Mouse (Mus musculus) regulatory T cell (primary cell): Measurements from ENCODE around the gene C1qtnf9.

Experiments used
- in situ Hi-C: fragments of 300-600 bp; cut with MboI, MseI; formaldehyde crosslinking; loops from one replicate; pipeline ENCODE4 v1.15.1; 2025; ENCODE audit warnings: high pct_unique_total_duplicates

Gene C1qtnf9

GRCm38 (mm10) chr14:60782121-60782656, 14.3 kb downstream of the C1qtnf9 start:
- in situ Hi-C loops, result no loop called here

- in situ Hi-C loops, result no loop called here
Measured at GRCm38 (mm10) chr14:60783196-60783595, 15.3 kb downstream of the C1qtnf9 start.

DNA sequence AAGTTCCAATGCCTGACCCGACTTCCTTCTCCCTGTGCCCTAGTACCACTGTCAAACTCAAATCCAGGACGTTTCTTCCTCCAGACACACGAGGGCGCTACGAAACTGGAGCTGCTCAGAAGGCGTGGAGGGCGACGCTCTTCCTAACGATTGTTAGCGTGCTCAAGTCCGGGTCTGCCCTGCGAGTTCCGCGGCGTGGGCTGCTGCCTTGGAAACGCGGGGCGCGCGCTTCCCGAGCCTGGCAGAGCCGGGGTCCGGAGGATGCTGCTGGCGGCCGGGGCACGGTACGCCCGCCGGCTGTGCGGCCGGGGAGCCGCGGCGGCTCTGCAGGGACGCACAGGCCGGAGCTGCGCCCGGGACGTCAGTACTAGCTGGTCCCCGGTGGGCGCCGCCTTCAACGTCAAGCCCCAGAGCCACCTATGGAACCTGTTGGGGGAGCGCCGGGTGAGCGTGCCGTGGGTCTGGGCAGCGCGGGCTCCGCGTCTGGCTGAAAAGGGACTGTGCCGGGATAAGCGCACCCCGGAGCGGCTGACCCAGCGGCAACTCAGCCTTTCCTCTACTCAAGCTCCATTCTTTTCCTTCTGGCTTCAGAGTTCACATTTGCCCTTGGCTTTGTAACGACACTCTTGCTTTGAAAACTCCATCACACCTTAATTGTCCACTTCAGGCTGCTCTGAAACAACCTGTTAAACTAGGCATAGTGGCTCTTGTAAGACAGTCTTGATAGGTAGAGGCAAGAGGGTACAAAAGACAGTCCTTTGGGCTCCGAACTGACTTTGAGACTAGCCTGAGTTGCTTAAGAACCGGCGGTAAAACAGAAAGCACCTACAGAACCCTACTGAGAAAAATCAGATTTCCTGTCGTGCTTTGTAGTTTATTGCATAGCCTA, 16.7 kb downstream of the C1qtnf9 start, which contains the start of gene Mipep:
Gene Mipep, plus strand, starts transcription at position 147 of the 889 bp plus-strand sequence.
- in situ Hi-C loops, result loop anchor here (5.0 kb wide), 1 partner anchor 517 kb away; the partner anchor contains the start of gene Mtmr6

DNA sequence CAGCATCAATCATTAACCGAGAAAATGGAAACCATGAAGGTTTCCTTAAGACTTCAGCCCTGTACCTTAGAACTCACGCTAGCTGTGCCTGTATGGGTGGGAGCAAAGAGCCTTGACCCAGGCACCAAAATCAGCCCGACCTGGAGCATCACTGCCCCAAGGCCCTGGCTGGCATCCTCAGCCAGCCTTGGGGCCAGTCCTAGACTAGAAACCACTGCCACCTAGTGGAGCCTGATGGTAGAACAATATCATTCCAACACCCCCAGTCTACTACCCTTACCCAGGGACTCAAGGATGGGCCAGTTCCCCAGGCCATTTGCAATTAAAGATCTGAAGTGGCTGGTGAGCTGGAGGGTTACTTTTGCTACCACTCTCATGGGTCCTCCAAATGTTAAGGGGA, 22.2 kb downstream of the C1qtnf9 start:
- in situ Hi-C loops, result no loop called here

- in situ Hi-C loops, result loop anchor here (5.0 kb wide), 1 partner anchor 316 kb away; no protein-coding TSS in a partner anchor
Measured at GRCm38 (mm10) chr14:60796600-60797322, 28.8 kb downstream of the C1qtnf9 start.

DNA sequence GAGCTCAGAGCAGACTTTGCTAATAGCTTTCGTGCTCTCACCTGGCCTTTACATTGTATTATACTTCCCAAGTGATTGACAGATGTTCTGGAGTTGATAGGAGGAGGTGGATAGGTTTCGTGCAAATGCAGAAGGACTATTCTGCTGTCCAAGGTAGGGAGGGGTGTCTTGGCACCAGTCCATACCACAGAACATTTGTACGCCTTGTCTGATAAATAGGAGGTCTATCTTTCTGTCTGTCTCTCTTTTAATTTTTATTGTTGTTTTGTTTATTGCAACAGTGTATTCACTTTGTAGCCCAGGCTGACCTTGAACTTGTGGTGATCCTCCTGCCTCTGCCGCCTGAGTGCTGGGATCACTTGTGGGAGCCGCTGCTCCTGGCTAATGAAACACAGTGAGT, 29.7 kb downstream of the C1qtnf9 start:
- in situ Hi-C loops, result loop anchor here (5.0 kb wide), 1 partner anchor 315 kb away; no protein-coding TSS in a partner anchor

DNA sequence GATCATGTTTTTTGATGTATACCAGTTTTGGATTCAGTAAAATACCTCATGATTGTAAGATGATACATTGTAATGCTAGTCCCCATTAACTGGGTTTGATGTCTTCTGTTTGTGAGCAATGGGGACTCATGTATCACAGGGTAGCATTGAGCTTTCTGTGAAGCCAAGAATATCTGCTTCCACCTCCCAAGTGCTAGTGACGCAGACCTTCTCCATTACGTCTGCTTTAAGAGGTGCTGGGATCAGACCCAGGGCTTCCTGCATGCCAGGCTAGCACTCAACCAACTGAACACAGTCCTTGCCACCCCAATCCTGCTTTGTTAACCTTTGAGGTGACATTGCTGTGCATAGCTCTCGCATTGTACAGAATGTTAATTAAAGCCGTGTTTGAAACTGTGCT, 30.8 kb downstream of the C1qtnf9 start:
- in situ Hi-C loops, result loop anchor here (5.0 kb wide), 1 partner anchor 314 kb away; no protein-coding TSS in a partner anchor

DNA sequence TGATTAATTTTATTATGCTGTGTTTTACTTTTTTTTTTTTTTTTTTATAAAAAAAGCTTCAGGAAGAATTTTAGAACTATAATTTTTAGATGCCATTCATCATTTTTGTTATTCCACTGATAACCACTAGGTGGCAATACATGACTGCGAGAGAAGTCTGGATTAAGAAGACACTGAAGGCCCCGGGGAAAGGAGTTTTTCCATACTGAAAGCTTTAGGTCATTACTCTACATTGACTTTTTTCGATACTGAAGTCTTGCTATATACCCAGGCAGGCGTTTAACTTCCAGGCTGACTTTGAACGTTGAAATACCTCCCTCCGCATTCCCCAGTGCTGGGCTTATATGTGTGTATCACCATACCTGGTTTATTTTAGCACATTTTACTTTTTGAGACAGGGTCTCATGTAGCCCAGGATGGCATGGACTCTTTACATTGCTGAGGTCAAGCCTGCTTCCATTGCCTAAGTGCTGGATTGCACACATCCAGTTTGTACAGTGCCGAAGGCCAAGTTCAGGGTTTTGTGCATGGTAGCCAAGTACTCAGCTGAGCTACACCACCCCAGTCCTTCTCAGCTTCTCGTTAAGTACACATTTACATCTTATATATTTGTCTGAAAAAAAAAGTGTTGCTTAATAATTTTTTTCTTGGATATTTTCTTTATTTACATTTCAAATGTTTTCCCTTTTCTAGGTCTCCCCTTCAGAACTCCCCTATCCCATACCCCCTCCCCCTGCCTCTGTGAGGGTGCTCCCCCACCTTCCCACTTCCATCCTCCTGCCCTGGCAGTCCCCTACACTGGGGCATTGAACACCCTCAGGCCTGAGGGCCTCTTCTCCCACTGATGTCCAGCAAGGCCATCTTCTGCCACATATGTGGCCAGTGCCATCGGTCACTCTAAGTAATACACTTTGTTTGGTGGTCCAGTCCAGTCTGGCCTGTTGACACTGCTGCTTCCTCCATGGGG, 32.1 kb downstream of the C1qtnf9 start:
- in situ Hi-C loops, result loop anchor here (5.0 kb wide), 1 partner anchor 312 kb away; no protein-coding TSS in a partner anchor

DNA sequence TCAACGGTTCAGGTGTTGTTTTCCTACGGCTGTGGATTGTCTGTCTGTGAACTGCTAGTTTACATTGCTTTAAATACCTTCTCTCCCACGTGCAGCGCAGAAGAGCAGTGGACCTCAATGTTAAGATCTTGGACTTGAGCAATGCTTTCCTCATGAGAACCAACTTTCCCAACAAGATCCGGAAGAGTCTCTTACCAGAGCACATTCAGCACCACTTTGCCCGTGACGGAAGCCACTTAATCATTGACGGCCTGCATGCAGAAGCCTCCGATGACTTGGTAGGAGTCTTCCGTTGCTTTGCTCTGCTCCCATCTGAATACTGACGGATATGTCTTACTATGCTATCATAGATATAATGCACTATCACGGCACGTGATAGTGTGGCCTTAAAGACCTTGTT, 34.1 kb downstream of the C1qtnf9 start:
- in situ Hi-C loops, result no loop called here

DNA sequence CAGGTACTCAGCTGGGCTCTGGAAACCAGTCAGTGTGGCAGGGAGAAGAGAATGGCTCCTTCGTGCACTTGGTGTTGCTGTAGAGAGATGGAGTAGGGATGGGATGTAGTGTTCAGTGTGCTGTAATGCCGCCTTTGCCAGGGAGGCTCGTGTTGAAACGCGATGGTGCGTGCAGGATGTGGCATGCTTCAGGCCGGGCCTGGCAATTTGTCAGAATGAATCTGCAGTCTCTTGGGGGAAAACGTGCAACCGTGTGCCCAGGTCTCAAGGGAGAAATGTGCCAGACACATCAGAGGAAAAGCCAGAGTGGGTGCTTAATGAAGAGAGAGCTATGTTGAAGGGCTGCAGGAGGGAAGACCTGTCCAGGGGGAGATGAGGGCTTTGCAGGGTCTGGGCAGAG, 37.0 kb downstream of the C1qtnf9 start:
- in situ Hi-C loops, result loop anchor here (5.0 kb wide), 1 partner anchor 492 kb away; no protein-coding TSS in a partner anchor

GRCm38 (mm10) chr14:60805871-60806270, 37.9 kb downstream of the C1qtnf9 start:
- in situ Hi-C loops, result loop anchor here (5.0 kb wide), 1 partner anchor 491 kb away; no protein-coding TSS in a partner anchor

- in situ Hi-C loops, result loop anchor here (5.0 kb wide), 1 partner anchor 490 kb away; no protein-coding TSS in a partner anchor
Measured at GRCm38 (mm10) chr14:60806891-60807344, 39.0 kb downstream of the C1qtnf9 start.

DNA sequence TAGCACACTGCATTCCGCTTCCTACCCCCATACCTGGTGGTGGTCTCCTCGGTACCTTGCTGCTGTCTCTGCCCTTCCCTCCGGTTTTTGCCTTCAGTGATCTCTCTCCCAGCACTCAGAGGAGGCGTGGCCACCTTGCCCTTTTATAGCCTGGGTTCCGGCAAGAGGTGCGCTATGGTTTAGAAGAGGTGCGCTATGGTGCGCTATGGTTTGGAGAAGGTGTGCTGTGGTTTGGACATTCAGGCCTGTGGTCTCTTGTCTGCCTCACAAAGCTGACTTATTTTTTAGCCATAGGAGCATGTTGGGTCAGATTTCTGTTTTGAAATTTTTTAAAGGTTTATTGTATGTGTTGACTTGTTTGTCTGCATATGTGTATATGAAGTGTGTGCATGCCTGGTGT, 41.9 kb downstream of the C1qtnf9 start:
- in situ Hi-C loops, result loop anchor here (5.0 kb wide), 1 partner anchor 487 kb away; no protein-coding TSS in a partner anchor

DNA sequence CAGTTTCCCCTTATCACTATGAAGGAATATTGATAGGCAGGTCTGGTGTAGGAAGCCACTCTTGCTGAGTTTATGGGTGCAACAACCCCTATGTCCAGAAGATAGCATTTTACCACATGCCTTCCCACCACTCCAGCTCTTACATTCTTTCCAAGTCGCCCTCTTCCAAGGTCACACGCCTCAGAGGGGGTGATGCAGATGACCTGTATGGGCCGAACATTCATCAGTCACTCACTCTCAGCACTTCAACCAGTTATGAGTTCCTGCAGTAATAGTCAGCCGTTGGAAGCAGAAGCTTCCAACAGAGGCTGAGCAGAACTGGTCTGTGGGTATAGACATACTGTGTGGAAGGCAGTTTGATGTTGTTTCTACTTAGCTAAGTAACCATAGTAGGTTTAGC, 43.6 kb downstream of the C1qtnf9 start:
- in situ Hi-C loops, result no loop called here

DNA sequence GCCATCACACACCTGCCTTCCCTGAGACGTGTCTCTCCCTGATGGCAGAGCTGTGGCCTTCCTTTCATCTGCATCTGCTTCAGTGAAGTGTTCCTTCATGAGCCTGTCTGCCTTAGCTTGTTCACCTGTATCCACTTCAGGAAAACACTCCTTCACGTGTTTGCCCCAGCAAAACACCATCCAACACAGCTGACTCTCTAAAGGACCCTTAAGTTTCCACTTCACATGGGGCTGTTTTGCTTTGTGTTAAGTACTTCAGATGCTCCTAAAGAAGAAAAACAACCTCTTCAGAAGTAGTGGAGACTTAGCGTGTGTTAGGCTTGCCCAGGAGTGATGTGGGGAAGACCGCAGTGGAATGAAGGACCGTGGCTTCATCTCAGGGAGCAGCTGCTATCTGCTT, 47.2 kb downstream of the C1qtnf9 start:
- in situ Hi-C loops, result no loop called here

DNA sequence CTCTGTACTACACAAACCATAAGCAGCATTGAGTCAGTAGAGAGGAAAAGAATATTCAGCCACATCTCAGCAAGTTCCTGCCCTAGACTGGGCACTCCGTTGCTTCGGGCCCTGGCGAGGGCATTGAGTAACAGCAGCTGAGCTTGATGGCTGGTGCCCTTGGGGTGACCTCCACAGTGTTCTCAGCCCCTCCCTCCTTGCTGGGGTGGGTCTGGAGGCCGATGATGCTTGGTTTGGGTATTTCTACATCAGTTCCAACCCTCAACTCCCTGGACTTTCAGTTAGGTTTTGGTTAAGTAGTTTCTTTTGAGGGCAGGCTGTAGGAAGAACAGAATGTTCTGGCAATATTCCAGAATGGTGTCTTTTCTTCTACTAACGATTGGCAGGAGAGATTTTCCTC, 50.1 kb downstream of the C1qtnf9 start:
- in situ Hi-C loops, result no loop called here

DNA sequence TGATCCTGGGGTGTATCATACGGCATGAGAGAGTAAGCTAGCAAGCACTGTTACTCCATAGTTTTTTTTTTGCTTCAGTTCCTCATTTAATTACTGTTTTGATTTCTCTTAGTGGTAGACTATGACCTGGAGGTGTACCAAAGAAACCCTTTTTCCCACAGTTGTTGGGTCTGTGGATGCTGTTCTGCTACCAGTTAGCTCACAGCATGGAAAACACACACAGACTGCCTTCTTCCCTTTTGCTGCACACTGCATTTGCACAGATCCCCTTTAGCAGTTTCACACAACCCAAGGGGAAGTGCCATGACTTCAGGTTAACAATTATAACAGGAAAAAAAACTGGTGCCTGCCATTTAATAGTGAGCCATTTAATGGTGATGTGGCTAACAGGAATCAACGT, 62.2 kb downstream of the C1qtnf9 start:
- in situ Hi-C loops, result no loop called here
